Mouse (Mus musculus) cerebellum, adult 9-10 months (tissue): Measurements from ENCODE around the gene Rps8.

Experiments
- DNase-seq: peaks from one replicate; pipeline ENCODE4 v3.0.0; 2022

Rps8 gene

GRCm38 (mm10) chr4:117148047-117148713 is 7.9 kb downstream of the Rps8 start:
- no peak for DNase-seq

GRCm38 (mm10) chr4:117146176-117146575 is 9.9 kb downstream of the Rps8 start:
- peak; percentile 84 for DNase-seq

- DNase-seq, result peak; percentile 1
Measured at GRCm38 (mm10) chr4:117145248-117145647, 10.8 kb downstream of the Rps8 start.

DNA sequence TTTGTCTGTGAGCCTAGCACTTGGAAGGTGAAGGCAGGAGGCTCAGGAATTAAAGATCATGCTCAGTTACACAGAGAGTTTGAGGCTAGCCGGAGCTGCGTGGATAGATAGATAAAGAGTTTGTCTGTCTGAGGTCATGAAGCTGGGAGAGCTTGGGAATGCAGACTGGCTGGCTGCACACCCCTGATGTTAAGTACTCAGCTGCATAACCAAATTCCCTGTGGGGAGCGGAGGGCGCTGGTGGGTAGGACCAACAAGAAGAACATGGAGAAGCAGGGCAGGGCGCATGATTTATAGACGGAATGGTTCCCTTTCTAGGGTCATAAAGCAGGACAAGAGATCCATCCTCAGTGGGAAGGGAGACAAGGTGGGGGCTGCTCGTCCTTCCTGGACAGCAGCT is 13.0 kb downstream of the Rps8 start:
- no peak for DNase-seq

DNA sequence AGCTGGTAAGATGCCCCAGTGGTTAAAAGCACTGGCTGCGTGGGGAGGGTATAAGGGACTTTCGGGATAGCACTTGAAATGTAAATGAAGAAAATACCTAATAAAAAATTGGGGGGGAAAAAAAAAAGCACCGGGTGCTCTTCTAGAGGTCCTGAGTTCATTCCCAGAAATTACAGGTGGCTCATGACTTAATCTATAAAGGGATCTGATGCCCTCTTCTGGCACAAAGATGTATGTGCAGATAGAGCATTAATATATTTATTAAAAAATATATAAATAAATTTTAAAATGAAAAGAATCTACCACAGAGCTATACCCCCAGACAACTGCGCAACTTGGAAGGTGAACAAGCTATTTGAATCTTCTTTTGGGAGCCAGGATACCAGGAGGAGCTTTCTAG is 15.4 kb downstream of the Rps8 start:
- DNase-seq, result no peak

- DNase-seq, result peak; percentile 74
Measured at GRCm38 (mm10) chr4:117139217-117139612, 16.8 kb downstream of the Rps8 start.

DNA sequence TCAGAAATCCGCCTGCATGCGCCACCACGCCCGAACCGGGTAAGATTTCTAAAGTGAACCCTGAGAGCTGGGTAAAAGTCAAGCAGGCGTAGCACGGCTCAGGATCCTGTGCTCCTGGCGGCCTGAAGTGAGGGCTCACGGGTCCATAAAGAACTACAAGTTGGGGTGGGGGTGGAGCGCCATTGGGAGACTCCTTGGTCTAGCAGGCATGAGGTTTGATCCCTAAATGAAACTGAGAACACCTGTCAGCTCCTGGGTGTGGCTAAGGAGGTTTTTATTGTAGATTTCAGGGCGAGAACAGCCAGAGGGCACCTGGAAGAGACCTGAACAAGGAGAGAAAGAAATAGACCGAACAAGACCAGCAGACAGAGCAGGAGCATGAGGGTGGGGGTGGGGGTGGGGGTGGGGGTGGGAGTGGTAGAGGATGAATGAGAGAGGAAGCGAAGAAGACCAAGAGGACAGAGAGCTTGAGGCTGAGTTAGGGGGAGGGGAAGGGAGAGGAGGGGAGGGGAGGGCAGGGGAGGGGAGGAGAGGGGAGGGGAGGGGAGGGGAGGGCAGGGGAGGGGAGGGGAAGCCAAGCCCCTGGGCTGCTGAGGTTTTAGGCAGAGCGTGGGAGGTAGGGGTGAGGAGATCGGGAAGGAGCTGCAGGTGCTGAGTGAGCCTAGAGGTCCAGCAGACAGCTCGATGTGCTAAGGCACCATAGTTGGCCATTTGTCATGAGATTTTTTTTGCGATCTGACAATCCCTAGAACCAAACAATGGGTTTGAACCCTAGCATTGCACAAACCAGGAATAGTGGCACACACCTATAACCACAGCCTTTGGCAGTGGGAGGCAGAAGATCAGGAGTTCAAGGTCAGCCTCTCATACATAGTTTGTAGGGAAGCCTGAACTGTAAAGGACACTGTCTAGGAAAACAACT is 17.5 kb downstream of the Rps8 start:
- DNase-seq, result no peak

- no peak for DNase-seq
Measured at GRCm38 (mm10) chr4:117136034-117136433, 20.0 kb downstream of the Rps8 start.

DNA sequence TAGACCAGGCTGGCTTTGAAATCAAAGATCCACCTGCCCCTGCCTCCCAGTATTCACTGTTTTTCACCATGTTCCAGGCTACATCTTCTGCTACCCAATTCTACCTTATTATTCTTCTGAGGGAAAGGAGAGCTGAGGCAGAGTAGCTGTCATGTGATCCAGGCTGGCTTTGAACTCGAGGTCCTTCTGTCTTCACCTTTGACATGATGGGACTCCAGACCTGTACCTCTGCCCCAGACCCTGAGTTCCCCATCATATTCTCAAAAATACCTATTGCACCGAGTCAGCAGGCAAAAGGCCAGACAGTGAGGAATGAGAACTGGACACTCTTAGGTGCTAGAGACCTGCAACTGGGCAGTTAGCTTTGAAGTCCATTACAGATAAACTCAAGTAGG is 21.4 kb downstream of the Rps8 start:
- DNase-seq, result peak; percentile 62

GRCm38 (mm10) chr4:117133817-117134600 is 22.0 kb downstream of the Rps8 start, which contains the start of gene Plk3:
TSS of gene Plk3 (minus strand) at chr4:117133963.
- DNase-seq, result peak; percentile 99

DNA sequence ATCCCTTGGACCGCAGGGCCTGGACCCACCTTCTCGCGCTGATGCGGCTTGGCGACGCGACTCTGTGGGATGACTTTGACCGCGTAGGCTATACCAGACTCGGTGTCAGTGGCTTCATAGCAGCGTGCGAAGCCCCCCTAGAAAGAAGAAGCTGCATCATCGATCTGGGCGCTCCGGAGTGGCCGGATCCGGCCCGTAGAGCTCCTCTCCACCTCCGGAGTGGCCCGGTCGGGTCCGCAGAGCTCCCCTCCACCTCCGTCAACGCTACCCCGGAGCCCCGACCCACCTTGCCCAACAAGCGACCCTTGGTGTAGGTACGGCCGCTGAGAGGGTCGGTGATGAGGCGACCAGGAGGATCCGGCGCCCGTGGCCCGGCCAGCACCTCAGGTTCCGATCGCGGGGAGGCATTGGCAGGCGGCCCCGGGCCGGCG is 22.7 kb downstream of the Rps8 start:
- no peak for DNase-seq

DNA sequence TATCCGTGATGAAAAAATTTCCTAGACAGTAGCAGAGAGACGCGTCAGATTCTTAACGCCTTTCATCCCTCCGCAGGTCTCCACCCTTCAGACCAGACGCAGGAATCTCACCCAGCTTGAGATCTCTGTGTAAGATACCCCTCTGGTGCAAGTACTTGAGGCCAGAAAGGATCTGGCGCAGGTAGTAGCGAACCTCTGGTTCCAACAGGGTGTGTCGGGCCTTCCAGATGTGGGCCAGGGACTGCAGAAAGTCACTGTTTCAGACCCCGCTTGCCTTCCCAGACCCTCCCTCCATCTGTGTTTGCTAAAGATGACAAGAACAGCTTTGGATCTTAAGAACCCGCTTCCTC is 23.3 kb downstream of the Rps8 start:
- peak; percentile 60 for DNase-seq

DNA sequence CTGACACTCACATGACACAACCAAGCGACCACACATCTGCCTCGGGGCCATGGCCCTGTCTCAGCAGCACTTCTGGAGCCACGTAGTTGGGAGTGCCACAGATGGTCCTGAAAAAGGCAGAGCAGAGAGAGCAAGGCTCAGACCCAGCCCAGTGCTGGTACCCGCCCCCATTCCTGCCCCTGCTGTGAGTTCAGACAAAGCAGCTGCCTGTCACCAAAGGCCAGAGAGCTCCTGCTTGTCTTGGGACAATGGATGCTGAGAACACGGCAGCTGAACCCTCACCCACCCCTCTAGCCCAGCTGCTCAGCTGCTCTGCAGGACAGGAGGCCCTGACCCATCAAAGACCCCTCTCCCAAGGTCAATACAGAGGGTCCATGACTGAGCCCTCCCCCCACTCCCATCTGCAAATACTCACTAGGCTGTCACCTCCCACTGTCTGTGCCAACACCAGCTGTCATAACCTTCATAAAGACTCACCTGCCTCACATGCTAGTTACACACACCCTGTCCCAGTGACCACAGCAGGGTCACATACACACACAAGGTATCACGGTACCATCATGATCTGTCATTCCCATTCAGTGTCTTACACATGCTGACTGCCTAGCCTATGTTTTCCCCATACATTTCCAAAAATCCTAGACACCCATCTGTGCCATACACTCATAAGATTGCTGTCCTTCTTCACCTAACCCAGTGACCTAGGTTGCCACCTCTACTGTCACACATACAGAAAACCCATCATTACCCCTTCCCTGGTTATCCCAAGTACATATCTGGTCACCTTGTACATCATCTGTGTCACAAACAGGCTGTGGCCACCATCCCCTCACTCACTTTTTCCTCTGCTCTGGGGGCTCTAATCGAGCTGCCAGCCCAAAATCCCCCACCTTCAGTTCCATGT is 23.9 kb downstream of the Rps8 start:
- DNase-seq, result peak; percentile 52

DNA sequence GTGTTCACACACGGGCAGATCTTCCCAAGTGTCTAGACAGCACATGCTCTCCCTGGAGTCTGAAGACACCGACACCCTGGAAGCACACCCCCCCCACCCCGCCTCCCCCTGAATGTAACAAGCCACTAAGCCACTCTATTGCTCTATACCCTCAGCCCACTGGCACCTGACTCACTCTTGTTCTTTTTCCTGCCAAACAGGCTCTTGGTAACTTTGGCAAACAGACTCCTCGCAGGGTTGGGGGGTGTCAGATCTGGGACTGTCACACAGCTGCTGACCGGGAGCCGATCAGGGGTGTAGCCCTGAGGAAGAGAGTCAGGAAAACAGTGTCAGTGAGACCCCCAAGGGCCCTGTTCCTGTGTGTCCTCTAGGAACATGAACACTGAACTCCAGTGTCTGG is 24.8 kb downstream of the Rps8 start:
- DNase-seq, result no peak

DNA sequence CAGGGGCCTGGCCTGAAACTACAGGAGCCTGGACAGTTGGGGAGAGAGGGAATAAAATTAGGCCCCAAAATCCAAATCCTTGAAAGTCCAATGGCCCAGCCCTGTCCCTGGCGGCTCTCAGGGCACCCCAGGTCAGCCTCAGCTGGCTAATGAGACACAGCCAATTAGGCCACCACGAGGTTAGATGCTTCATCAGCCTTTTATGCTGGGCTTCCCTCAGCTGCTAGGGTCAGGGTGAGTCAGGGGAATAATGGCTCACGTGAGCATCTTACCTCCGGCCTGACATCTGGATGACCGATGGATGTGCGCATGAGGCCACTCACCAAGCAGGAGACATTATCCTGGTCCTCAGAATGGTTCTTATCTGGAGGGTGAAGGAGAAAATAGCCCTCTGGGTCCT is 25.3 kb downstream of the Rps8 start:
- no peak for DNase-seq

- DNase-seq, result no peak
Measured at GRCm38 (mm10) chr4:117127991-117128686, 27.9 kb downstream of the Rps8 start.

DNA sequence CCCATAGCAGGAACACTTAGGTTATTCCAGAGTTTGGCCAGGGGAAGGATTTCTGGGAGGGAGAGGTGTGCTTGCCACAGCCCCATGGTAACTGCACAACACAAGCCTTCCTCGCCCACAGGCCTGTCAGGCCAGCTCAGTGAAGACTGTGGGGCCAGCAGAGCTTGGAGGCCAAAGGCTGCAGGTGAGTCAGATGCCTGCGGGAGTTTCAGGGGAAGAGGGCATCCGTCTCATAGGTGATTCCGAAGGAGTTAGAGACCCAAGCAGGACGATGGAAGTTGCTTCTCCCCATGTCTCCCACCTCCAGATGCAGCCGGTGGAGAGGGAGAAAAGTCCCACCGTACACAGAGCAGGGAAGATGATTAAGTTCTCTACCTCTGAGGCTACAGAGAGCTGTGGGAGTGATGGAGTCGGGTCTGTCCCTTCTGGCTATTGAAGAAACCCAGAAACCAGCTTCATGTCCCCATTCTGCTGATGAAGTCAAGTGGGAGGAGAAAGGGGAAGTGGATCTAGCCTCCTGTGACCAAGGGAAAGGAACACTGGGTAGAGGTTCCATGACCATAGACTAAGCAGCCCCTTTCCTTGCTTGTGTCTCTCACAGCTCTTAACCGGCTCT is 29.3 kb downstream of the Rps8 start, which contains the start of gene Tctex1d4:
Tctex1d4 (plus strand) TSS at position 120 of the 616 bp plus-strand sequence.
- no peak for DNase-seq

DNA sequence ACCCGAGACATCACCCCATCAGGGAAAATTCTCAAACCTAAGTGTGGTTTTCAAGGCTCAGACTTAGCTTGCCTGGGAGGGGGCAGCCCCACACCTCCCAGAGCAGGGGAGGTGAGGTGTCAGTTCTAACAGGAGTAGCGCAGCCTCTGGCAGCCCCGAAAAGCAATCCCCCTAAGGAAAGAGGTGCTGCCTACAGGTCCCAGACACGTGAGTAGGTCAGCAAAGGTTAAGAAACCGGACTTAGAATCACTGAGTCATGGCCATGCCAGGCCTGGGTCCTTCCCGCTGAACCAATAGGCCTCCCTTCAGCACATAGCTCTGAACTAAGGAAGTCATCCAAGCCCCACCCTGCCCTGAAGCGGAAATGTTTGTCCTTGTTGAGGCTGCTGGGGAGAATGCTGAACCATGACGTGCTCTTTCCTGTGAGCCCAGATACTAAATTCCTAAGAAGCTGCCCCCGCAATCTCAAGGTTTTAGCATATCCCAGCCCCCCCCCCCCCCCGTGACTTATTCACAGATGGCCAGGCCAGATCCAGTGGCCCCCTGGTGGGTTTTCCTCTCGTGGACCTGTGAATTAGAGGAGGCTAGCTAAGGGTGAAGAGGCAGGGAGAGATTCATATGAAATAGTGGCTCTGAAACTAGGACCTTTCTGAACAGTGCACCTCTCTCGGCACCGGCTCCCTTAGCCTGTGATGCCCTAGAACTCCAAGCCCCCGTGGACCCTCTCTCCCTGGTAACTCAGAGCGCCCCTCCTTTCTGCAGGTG is 30.0 kb downstream of the Rps8 start:
- DNase-seq, result peak; percentile 39

- peak; percentile 56 for DNase-seq
Measured at GRCm38 (mm10) chr4:117125348-117125909, 30.6 kb downstream of the Rps8 start, which contains the start of gene Btbd19. TSS of gene Btbd19 (minus strand) at chr4:117125725.
